Mouse (Mus musculus) CH12F3 (cell line): ENCODE measurements around the gene Avpi1.

Experiments
- in situ Hi-C: fragments of 300-500 bp; cut with MboI; formaldehyde crosslinking; loops from 2 replicates; pipeline ENCODE4 v1.14.3; 2020; ENCODE audit warnings: low sequenced_read_pairs

Avpi1 gene

GRCm38 (mm10) chr19:42145210-42145609, 16.4 kb upstream of the Avpi1 start:
- in situ Hi-C loops = no loop called here

- in situ Hi-C loops = no loop called here
These were observed 15.8 kb upstream of the Avpi1 start for GRCm38 (mm10) chr19:42144541-42145167.

- in situ Hi-C loops = no loop called here
These were observed 15.2 kb upstream of the Avpi1 start for GRCm38 (mm10) chr19:42144067-42144466.

- in situ Hi-C loops = no loop called here
These were observed 13.9 kb upstream of the Avpi1 start for GRCm38 (mm10) chr19:42142757-42143156.

GRCm38 (mm10) chr19:42141998-42142397, 13.1 kb upstream of the Avpi1 start:
- in situ Hi-C loops = no loop called here

- in situ Hi-C loops = no loop called here
These were observed 11.1 kb upstream of the Avpi1 start for GRCm38 (mm10) chr19:42139724-42140517.

GRCm38 (mm10) chr19:42138517-42139285, 9.8 kb upstream of the Avpi1 start:
- in situ Hi-C loops = no loop called here

- in situ Hi-C loops = no loop called here
These were observed 8.4 kb upstream of the Avpi1 start for GRCm38 (mm10) chr19:42137167-42137672.

GRCm38 (mm10) chr19:42136126-42136525, 7.3 kb upstream of the Avpi1 start:
- in situ Hi-C loops = no loop called here

GRCm38 (mm10) chr19:42135070-42135469, 6.2 kb upstream of the Avpi1 start:
- in situ Hi-C loops = no loop called here

GRCm38 (mm10) chr19:42131101-42131500, 2.2 kb upstream of the Avpi1 start:
- in situ Hi-C loops = no loop called here

GRCm38 (mm10) chr19:42130294-42130606, 1.4 kb upstream of the Avpi1 start:
- in situ Hi-C loops = no loop called here

GRCm38 (mm10) chr19:42129509-42130293, 842 bp upstream of the Avpi1 start:
- in situ Hi-C loops = no loop called here

- in situ Hi-C loops = no loop called here
These were observed 663 bp downstream of the Avpi1 start for GRCm38 (mm10) chr19:42128052-42128740.

- in situ Hi-C loops = no loop called here
These were observed 1.8 kb downstream of the Avpi1 start for GRCm38 (mm10) chr19:42127024-42127423.

- in situ Hi-C loops = no loop called here
These were observed 2.6 kb downstream of the Avpi1 start for GRCm38 (mm10) chr19:42126219-42126605.

- in situ Hi-C loops = no loop called here
These were observed 3.2 kb downstream of the Avpi1 start for GRCm38 (mm10) chr19:42125501-42126218.

- in situ Hi-C loops = no loop called here
These were observed 4.2 kb downstream of the Avpi1 start for GRCm38 (mm10) chr19:42124684-42125083.

- in situ Hi-C loops = no loop called here
These were observed 8.4 kb downstream of the Avpi1 start for GRCm38 (mm10) chr19:42120451-42120850.

- in situ Hi-C loops = no loop called here
These were observed 10.3 kb downstream of the Avpi1 start for GRCm38 (mm10) chr19:42118596-42118995.
